Mouse (Mus musculus) intestine, postnatal 0 days (tissue): ENCODE data around the gene Togaram2. TPM values are rescaled to one million over a fixed set of nuclear protein-coding genes. Genes with fewer than 3 reads are reported as not detected.
A peak's percentile ranks its signal among the peaks of the same experiment; 100 is the strongest.

Experiments
- ATAC-seq: fragments of 200-750 bp; cut with Nextera tagmentation; 2 replicates; pipeline ENCODE4 v1.8.0; 2017; ENCODE audit warnings: mild to moderate bottlenecking, moderate TSS enrichment, moderate library complexity
- H3K27ac ChIP-seq: fragments of 300-500 bp; sonication (generic); 2 replicates; pipeline ENCODE4 v1.5.1; 2014; ENCODE audit warnings: mild to moderate bottlenecking, low read depth, low read length, moderate library complexity
- H3K27me3 ChIP-seq: fragments of 300-500 bp; sonication (generic); replicated peaks from 2 replicates; pipeline ENCODE4 v1.6.1; 2014; ENCODE audit warnings: low read length, mixed read lengths; ENCODE audit not compliant: control insufficient read depth, insufficient read depth
- H3K36me3 ChIP-seq: fragments of 300-500 bp; sonication (generic); 2 replicates; pipeline ENCODE4 v1.6.1; 2014; ENCODE audit warnings: mild to moderate bottlenecking, moderate library complexity; ENCODE audit not compliant: control insufficient read depth, insufficient read depth
- H3K4me1 ChIP-seq: fragments of 300-500 bp; sonication (generic); replicated peaks from 2 replicates; pipeline ENCODE4 v1.6.1; 2014; ENCODE audit warnings: antibody characterized with exemption, low read length, mixed read lengths; ENCODE audit not compliant: control insufficient read depth, insufficient read depth
- H3K4me2 ChIP-seq: fragments of 300-500 bp; sonication (generic); replicated peaks from 2 replicates; pipeline ENCODE4 v1.6.1; 2014; ENCODE audit warnings: low read depth, mild to moderate bottlenecking, moderate library complexity
- H3K4me3 ChIP-seq: fragments of 300-500 bp; sonication (generic); 2 replicates; pipeline ENCODE4 v1.5.1; 2014; ENCODE audit warnings: low read depth, low read length
- H3K9ac ChIP-seq: fragments of 300-500 bp; sonication (generic); 2 replicates; pipeline ENCODE4 v1.6.1; 2014; ENCODE audit warnings: mild to moderate bottlenecking, low read depth, low read length
- H3K9me3 ChIP-seq: fragments of 300-500 bp; sonication (generic); 2 replicates; pipeline ENCODE4 v1.6.1; 2016; ENCODE audit warnings: mixed run types; ENCODE audit not compliant: control insufficient read depth
- CTCF ChIP-seq: sonication (generic); IDR thresholded peaks from 2 replicates; pipeline ENCODE4 v1.5.1; 2016; ENCODE audit warnings: low read depth, mild to moderate bottlenecking, control low read depth, antibody characterized with exemption, moderate library complexity
- WGBS: fragments of 180-500 bp; shearing (Covaris S2); extraction: QIAGEN DNeasy Blood & Tissue Kit; methylation state at CpG from one replicate; pipeline ENCODE4 v1.1.7; 2014; 5-methylcytosine and 5-hydroxymethylcytosine counted together
- polyA plus RNA-seq: library from polyadenylated mRNA; unstranded; fragments of >200 nt; fragmentation: Nextera tagmentation; extraction: Ambion mirVana; gene quantifications from 2 replicates; pipeline ENCODE4 v1.2.1, GENCODE M21; 2015

Togaram2 gene
- polyA plus RNA-seq, 1 experiment from 2014 or later, result 0.07 TPM

GRCm38 (mm10) chr17:71671840-71672546 is 1.1 kb upstream of the Togaram2 start:
- Histone ChIP-seq H3K4me1 (no peaks in the 10 kb centered on the region), H3K9ac (no peak overlapping the region), H3K4me2 (no peak overlapping the region), H3K4me3 (no peak overlapping the region), H3K36me3 (no peaks in the 10 kb centered on the region), H3K9me3 (no peaks in the 10 kb centered on the region; the same call in 1 of the 2 replicates), H3K27me3 (no peaks in the 10 kb centered on the region), H3K27ac (no peak overlapping the region)
- 62% methylated on average over 17 of the region's 17 CpGs for WGBS
- TF ChIP-seq CTCF, result peak; percentile 68
- ATAC-seq, result no peak

DNA sequence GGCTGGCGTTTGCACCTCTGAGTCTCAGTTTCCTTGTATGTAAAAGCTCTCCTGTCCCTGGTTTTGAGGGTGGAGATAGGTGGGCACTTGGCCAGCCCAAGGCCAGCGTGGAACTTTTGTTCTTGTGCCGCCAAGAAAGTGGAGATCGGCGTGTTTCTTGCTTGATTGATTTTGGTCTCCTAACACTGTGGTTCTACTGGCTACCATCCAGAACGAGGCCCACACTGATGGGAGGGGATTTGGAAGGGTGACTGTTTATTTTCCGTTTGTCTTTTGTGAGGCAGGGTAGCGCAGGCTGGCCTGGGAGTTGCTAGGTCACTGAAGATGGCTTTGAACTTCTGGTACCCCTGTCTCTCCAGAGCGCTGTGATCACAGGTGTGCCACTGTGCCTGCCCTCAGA is 875 bp downstream of the Togaram2 start:
- Histone ChIP-seq H3K27ac (no peak overlapping the region), H3K4me2 (no peak overlapping the region), H3K9ac (no peak overlapping the region), H3K4me1 (no peaks in the 10 kb centered on the region), H3K4me3 (no peak overlapping the region), H3K9me3 (no peaks in the 10 kb centered on the region), H3K27me3 (no peaks in the 10 kb centered on the region), H3K36me3 (no peaks in the 10 kb centered on the region)
- no peak for TF ChIP-seq CTCF
- no peak for ATAC-seq
- 66% methylated on average over 9 of the region's 9 CpGs for WGBS

DNA sequence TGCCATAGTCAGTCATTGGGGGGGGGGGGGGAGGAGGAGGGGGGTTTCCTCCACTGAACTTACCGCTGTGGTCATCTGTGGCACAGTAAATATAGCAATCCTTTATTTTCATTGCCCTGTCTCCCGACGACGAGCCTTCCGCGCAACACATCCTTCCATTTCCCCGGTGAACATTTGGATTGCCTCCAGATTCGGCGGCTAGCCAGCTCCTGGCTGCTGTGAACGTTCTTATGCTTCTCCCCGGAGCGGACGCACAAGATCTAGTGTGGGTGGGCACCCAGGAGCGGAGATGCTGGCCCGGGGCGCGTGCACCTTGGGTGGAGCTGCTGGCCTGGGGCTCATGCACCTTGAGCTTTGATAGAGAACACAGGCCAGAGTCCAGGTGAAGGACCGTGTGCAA is 1.8 kb downstream of the Togaram2 start:
- Histone ChIP-seq H3K4me3 (no peak overlapping the region), H3K27me3 (no peaks in the 10 kb centered on the region), H3K36me3 (no peaks in the 10 kb centered on the region), H3K4me1 (no peaks in the 10 kb centered on the region), H3K9ac (no peak overlapping the region), H3K4me2 (no peak overlapping the region), H3K9me3 (no peaks in the 10 kb centered on the region), H3K27ac (no peak overlapping the region)
- no peak for TF ChIP-seq CTCF
- 84% methylated on average over 18 of the region's 18 CpGs for WGBS
- no peak for ATAC-seq

- Histone ChIP-seq H3K9ac (no peak overlapping the region), H3K4me3 (no peak overlapping the region), H3K36me3 (no peaks in the 10 kb centered on the region), H3K27ac (no peak overlapping the region), H3K4me1 (no peaks in the 10 kb centered on the region), H3K9me3 (no peaks in the 10 kb centered on the region), H3K4me2 (no peak overlapping the region), H3K27me3 (no peaks in the 10 kb centered on the region)
- no peak for TF ChIP-seq CTCF
- no peak for ATAC-seq
- WGBS, result 72% methylated on average over 14 of the region's 14 CpGs
These were observed 8.6 kb downstream of the Togaram2 start for GRCm38 (mm10) chr17:71681666-71682065.

GRCm38 (mm10) chr17:71682379-71682778 is 9.3 kb downstream of the Togaram2 start:
- Histone ChIP-seq H3K4me2 (no peak overlapping the region), H3K9ac (no peak overlapping the region), H3K4me1 (no peaks in the 10 kb centered on the region), H3K9me3 (no peaks in the 10 kb centered on the region), H3K27ac (no peak overlapping the region), H3K27me3 (no peaks in the 10 kb centered on the region), H3K36me3 (no peaks in the 10 kb centered on the region), H3K4me3 (no peak overlapping the region)
- WGBS, result 91% methylated on average over 4 of the region's 4 CpGs
- TF ChIP-seq CTCF, result no peak
- ATAC-seq, result no peak

- Histone ChIP-seq H3K4me2 (no peak overlapping the region), H3K4me3 (no peak overlapping the region), H3K9ac (no peak overlapping the region), H3K27ac (no peak overlapping the region), H3K4me1 (no peaks in the 10 kb centered on the region), H3K27me3 (no peaks in the 10 kb centered on the region), H3K9me3 (no peaks in the 10 kb centered on the region), H3K36me3 (no peaks in the 10 kb centered on the region)
- WGBS, result 91% methylated on average over 6 of the region's 6 CpGs
- TF ChIP-seq CTCF, result no peak
- ATAC-seq, result no peak
These were observed 10.2 kb downstream of the Togaram2 start for GRCm38 (mm10) chr17:71683281-71683680.
